Mouse (Mus musculus): ENCODE measurements at regions not wholly inside any gene's neighbourhood (a gene's known extent, or its start where the extent isn't known, plus 50 kb on each side); places are given as distances from the start of the nearest gene placed in this dataset.

- Histone ChIP-seq H3K4me3 (no peak overlapping the region), H3K9me3 (no peaks in the 10 kb centered on the region), H3K27me3 (replicated peaks) (no peaks in the 10 kb centered on the region), H3K4me2 (replicated peaks) (no peak overlapping the region), H3K9ac (no peak overlapping the region), H3K4me1 (peaks cover 3% of the 10 kb centered on the region; the same call in 1 of the 2 replicates), H3K27ac (no peak overlapping the region), H3K36me3 (no peaks in the 10 kb centered on the region)
- 90% methylated on average over 4 of the region's 4 CpGs for WGBS
- no peak for ATAC-seq (ENCODE audit: low FRiP score, low read depth)
Measured at GRCm38 (mm10) chr10:98792019-98792741, 122.0 kb upstream of the Atp2b1 start.

GRCm38 (mm10) chr10:98793926-98794536 lies 120.2 kb upstream of the Atp2b1 start:
- WGBS, result 91% methylated on average over 9 of the region's 9 CpGs

GRCm38 (mm10) chr10:98796016-98796415 lies 118.2 kb upstream of the Atp2b1 start:
- no peak for ATAC-seq (ENCODE audit: low FRiP score, low read depth)
- H3K4me2 ChIP-seq (replicated peaks), result no peak overlapping the region
- 88% methylated on average over 3 of the region's 3 CpGs for WGBS
- H3K36me3 ChIP-seq, result no peaks in the 10 kb centered on the region
- no peaks in the 10 kb centered on the region for H3K9me3 ChIP-seq
- no peak overlapping the region for H3K27ac ChIP-seq
- no peaks in the 10 kb centered on the region for H3K27me3 ChIP-seq (replicated peaks)
- no peak overlapping the region for H3K4me3 ChIP-seq
- H3K9ac ChIP-seq, result no peak overlapping the region
- no peaks in the 10 kb centered on the region for H3K4me1 ChIP-seq

More at GRCm38 (mm10) chr10:98793926-98794536, 120.2 kb upstream of the Atp2b1 start:
- H3K27ac ChIP-seq, result no peak overlapping the region
- no peak overlapping the region for H3K9ac ChIP-seq
- no peak for ATAC-seq (ENCODE audit: low FRiP score, low read depth)
- no peaks in the 10 kb centered on the region for H3K27me3 ChIP-seq (replicated peaks)
- H3K4me2 ChIP-seq (replicated peaks), result no peak overlapping the region
- peaks cover 3% of the 10 kb centered on the region; the same call in 1 of the 2 replicates for H3K4me1 ChIP-seq
- no peaks in the 10 kb centered on the region for H3K36me3 ChIP-seq
- no peak overlapping the region for H3K4me3 ChIP-seq
- no peaks in the 10 kb centered on the region for H3K9me3 ChIP-seq

GRCm38 (mm10) chr10:98798634-98799415 lies 115.4 kb upstream of the Atp2b1 start:
- Histone ChIP-seq H3K36me3 (no peaks in the 10 kb centered on the region), H3K27ac (no peak overlapping the region), H3K4me1 (no peaks in the 10 kb centered on the region), H3K4me2 (replicated peaks) (no peak overlapping the region), H3K9ac (no peak overlapping the region), H3K27me3 (replicated peaks) (no peaks in the 10 kb centered on the region), H3K9me3 (no peaks in the 10 kb centered on the region), H3K4me3 (no peak overlapping the region)
- WGBS, result 83% methylated on average over 6 of the region's 6 CpGs
- ATAC-seq (ENCODE audit: low FRiP score, low read depth), result no peak

- no peaks in the 10 kb centered on the region for H3K9me3 ChIP-seq
- H3K4me1 ChIP-seq, result no peaks in the 10 kb centered on the region
- no peaks in the 10 kb centered on the region for H3K36me3 ChIP-seq
- H3K27me3 ChIP-seq (replicated peaks), result no peaks in the 10 kb centered on the region
- no peak overlapping the region for H3K9ac ChIP-seq
- WGBS, result 87% methylated on average over 3 of the region's 3 CpGs
- ATAC-seq (ENCODE audit: low FRiP score, low read depth), result no peak
- H3K4me3 ChIP-seq, result no peak overlapping the region
- H3K27ac ChIP-seq, result no peak overlapping the region
- H3K4me2 ChIP-seq (replicated peaks), result no peak overlapping the region
Measured at GRCm38 (mm10) chr10:98799830-98800229, 114.4 kb upstream of the Atp2b1 start.

GRCm38 (mm10) chr10:98800949-98801348 lies 113.3 kb upstream of the Atp2b1 start:
- Histone ChIP-seq H3K27ac (no peak overlapping the region), H3K9me3 (no peaks in the 10 kb centered on the region), H3K4me1 (no peaks in the 10 kb centered on the region), H3K27me3 (replicated peaks) (no peaks in the 10 kb centered on the region), H3K9ac (no peak overlapping the region), H3K4me2 (replicated peaks) (peak overlapping the region; percentile 18), H3K4me3 (no peak overlapping the region), H3K36me3 (no peaks in the 10 kb centered on the region)
- WGBS, result 18% methylated on average over 8 of the region's 8 CpGs
- ATAC-seq (ENCODE audit: low FRiP score, low read depth), result peak; percentile 69

- H3K4me1 ChIP-seq, result no peaks in the 10 kb centered on the region
- H3K4me2 ChIP-seq (replicated peaks), result no peak overlapping the region
- no peaks in the 10 kb centered on the region for H3K36me3 ChIP-seq
- no peak overlapping the region for H3K4me3 ChIP-seq
- no peaks in the 10 kb centered on the region for H3K9me3 ChIP-seq
- no peaks in the 10 kb centered on the region for H3K27me3 ChIP-seq (replicated peaks)
- 93% methylated on average over 1 of the region's 1 CpGs for WGBS
- no peak for ATAC-seq (ENCODE audit: low FRiP score, low read depth)
- H3K27ac ChIP-seq, result no peak overlapping the region
- no peak overlapping the region for H3K9ac ChIP-seq
Measured at GRCm38 (mm10) chr10:98805013-98805412, 109.2 kb upstream of the Atp2b1 start.

- no peaks in the 10 kb centered on the region for H3K36me3 ChIP-seq
- ATAC-seq (ENCODE audit: low FRiP score, low read depth), result no peak
- H3K27me3 ChIP-seq (replicated peaks), result no peaks in the 10 kb centered on the region
- H3K9ac ChIP-seq, result no peak overlapping the region
- H3K4me1 ChIP-seq, result no peaks in the 10 kb centered on the region
- 87% methylated on average over 19 of the region's 19 CpGs for WGBS
- H3K9me3 ChIP-seq, result no peaks in the 10 kb centered on the region
- H3K4me3 ChIP-seq, result no peak overlapping the region
- H3K27ac ChIP-seq, result no peak overlapping the region
- no peak overlapping the region for H3K4me2 ChIP-seq (replicated peaks)
Measured at GRCm38 (mm10) chr10:98806798-98807535, 107.2 kb upstream of the Atp2b1 start.

GRCm38 (mm10) chr10:98808644-98809043 lies 105.6 kb upstream of the Atp2b1 start:
- no peak overlapping the region for H3K4me2 ChIP-seq (replicated peaks)
- H3K27me3 ChIP-seq (replicated peaks), result no peaks in the 10 kb centered on the region
- WGBS, result 18% methylated on average over 4 of the region's 4 CpGs

GRCm38 (mm10) chr10:98829051-98829450 lies 85.2 kb upstream of the Atp2b1 start:
- no peak overlapping the region for H3K27ac ChIP-seq
- no peak overlapping the region for H3K9ac ChIP-seq
- H3K27me3 ChIP-seq (replicated peaks), result no peaks in the 10 kb centered on the region
- no peak for ATAC-seq (ENCODE audit: low FRiP score, low read depth)
- no peaks in the 10 kb centered on the region for H3K9me3 ChIP-seq
- H3K4me1 ChIP-seq, result no peaks in the 10 kb centered on the region
- H3K36me3 ChIP-seq, result no peaks in the 10 kb centered on the region
- H3K4me3 ChIP-seq, result no peak overlapping the region
- 94% methylated on average over 5 of the region's 5 CpGs for WGBS
- H3K4me2 ChIP-seq (replicated peaks), result no peak overlapping the region

More at GRCm38 (mm10) chr10:98808644-98809043, 105.6 kb upstream of the Atp2b1 start:
- Histone ChIP-seq H3K36me3 (no peaks in the 10 kb centered on the region), H3K9me3 (no peaks in the 10 kb centered on the region), H3K9ac (no peak overlapping the region), H3K4me1 (no peaks in the 10 kb centered on the region), H3K4me3 (no peak overlapping the region), H3K27ac (no peak overlapping the region)
- no peak for ATAC-seq (ENCODE audit: low FRiP score, low read depth)

GRCm38 (mm10) chr10:98831488-98831887 lies 82.7 kb upstream of the Atp2b1 start:
- no peak overlapping the region for H3K4me3 ChIP-seq
- H3K4me1 ChIP-seq, result no peaks in the 10 kb centered on the region
- H3K4me2 ChIP-seq (replicated peaks), result no peak overlapping the region
- 55% methylated on average over 7 of the region's 7 CpGs for WGBS
- H3K9me3 ChIP-seq, result no peaks in the 10 kb centered on the region
- H3K27ac ChIP-seq, result no peak overlapping the region
- no peak for ATAC-seq (ENCODE audit: low FRiP score, low read depth)
- H3K27me3 ChIP-seq (replicated peaks), result no peaks in the 10 kb centered on the region
- no peaks in the 10 kb centered on the region for H3K36me3 ChIP-seq
- no peak overlapping the region for H3K9ac ChIP-seq
